Mouse (Mus musculus) E14TG2a.4 (cell line): ENCODE results near the gene Prpf31.

Source experiments
- CTCF ChIP-seq: conservative IDR thresholded peaks from 2 replicates; pipeline ENCODE4 v1.5.1; 2014; ENCODE audit warnings: low read length
- NANOG ChIP-seq: IDR thresholded peaks from 2 replicates; pipeline ENCODE4 v1.6.1; 2014; ENCODE audit warnings: borderline replicate concordance, low read length, mixed read lengths
- POU5F1 ChIP-seq: IDR thresholded peaks from 2 replicates; pipeline ENCODE4 v1.6.1; 2014; ENCODE audit warnings: low read length, borderline replicate concordance

GRCm38 (mm10) chr7:3590550-3590949 is 39.2 kb upstream of the Prpf31 start:
- TF ChIP-seq CTCF (no peak), POU5F1 (no peak), NANOG (no peak)
